8 mouse cellular contexts compared by ENCODE assay signal in genomic region chr17:29887271-29887880, GRCm38 (mm10).
A peak's percentile ranks its signal among the peaks of the same experiment; 100 is the strongest.
DNase-seq lines count a peak whose midpoint lies in the region; ATAC-seq and TF ChIP-seq lines count a peak whose summit lies in the region.

No protein-coding gene starts in this region.

- H3K4me1 ChIP-seq in kidney, adult 2 months (ENCODE audit: control insufficient read depth, insufficient read depth, low read length), result no peaks in the 10 kb centered on the region
- H3K4me1 ChIP-seq in embryonic facial prominence, embryonic 15.5 days, result peaks cover 50% of the 10 kb centered on the region
- H3K4me1 ChIP-seq in hindbrain, embryonic 12.5 days, result peaks cover 54% of the 10 kb centered on the region
- peaks cover 52% of the 10 kb centered on the region for H3K4me1 ChIP-seq in liver, embryonic 13.5 days (replicated peaks)
- peaks cover 62% of the 10 kb centered on the region for H3K4me1 ChIP-seq in neural tube, embryonic 12.5 days

- TF ChIP-seq POLR2A in kidney, adult 2 months (IDR thresholded peaks at IDR 0.05; ENCODE audit: low read depth, low read length), result no peak

- WGBS in kidney, adult 2 months, result under 1% methylated on average over 56 of the region's 57 CpGs
- under 1% methylated on average over 57 of the region's 57 CpGs for WGBS in embryonic facial prominence, embryonic 15.5 days
- WGBS in hindbrain, embryonic 12.5 days, result under 1% methylated on average over 57 of the region's 57 CpGs
- under 1% methylated on average over 55 of the region's 57 CpGs for WGBS in liver, embryonic 13.5 days (ENCODE audit: insufficient replicate concordance)
- WGBS in neural tube, embryonic 12.5 days, result under 1% methylated on average over 57 of the region's 57 CpGs

- H3K9ac ChIP-seq in embryonic facial prominence, embryonic 15.5 days, result peak overlapping the region; percentile 65
- H3K9ac ChIP-seq in hindbrain, embryonic 12.5 days, result peak overlapping the region; percentile 87
- peak overlapping the region; percentile 73 for H3K9ac ChIP-seq in liver, embryonic 13.5 days
- peak overlapping the region; percentile 74 for H3K9ac ChIP-seq in neural tube, embryonic 12.5 days

- H3K9me3 ChIP-seq in embryonic facial prominence, embryonic 15.5 days (replicated peaks), result no peaks in the 10 kb centered on the region
- no peaks in the 10 kb centered on the region for H3K9me3 ChIP-seq in hindbrain, embryonic 12.5 days (replicated peaks)
- no peaks in the 10 kb centered on the region for H3K9me3 ChIP-seq in liver, embryonic 13.5 days (replicated peaks)
- H3K9me3 ChIP-seq in neural tube, embryonic 12.5 days, result no peaks in the 10 kb centered on the region

- no peaks in the 10 kb centered on the region for H3K36me3 ChIP-seq in kidney, adult 2 months (ENCODE audit: control insufficient read depth, insufficient read depth, low read length)
- H3K36me3 ChIP-seq in embryonic facial prominence, embryonic 15.5 days, result no peaks in the 10 kb centered on the region
- no peaks in the 10 kb centered on the region for H3K36me3 ChIP-seq in hindbrain, embryonic 12.5 days
- no peaks in the 10 kb centered on the region for H3K36me3 ChIP-seq in liver, embryonic 13.5 days
- H3K36me3 ChIP-seq in neural tube, embryonic 12.5 days, result no peaks in the 10 kb centered on the region

- H3K27me3 ChIP-seq in kidney, adult 2 months (replicated peaks; ENCODE audit: control insufficient read depth, insufficient read depth, low read length), result no peaks in the 10 kb centered on the region; the same call in 1 of the 2 replicates
- peaks cover 66% of the 10 kb centered on the region for H3K27me3 ChIP-seq in embryonic facial prominence, embryonic 15.5 days
- H3K27me3 ChIP-seq in hindbrain, embryonic 12.5 days, result peaks cover 62% of the 10 kb centered on the region
- H3K27me3 ChIP-seq in liver, embryonic 13.5 days, result peaks cover 91% of the 10 kb centered on the region
- peaks cover 57% of the 10 kb centered on the region for H3K27me3 ChIP-seq in neural tube, embryonic 12.5 days (replicated peaks)

- no peak for TF ChIP-seq CTCF in kidney, adult 2 months (conservative IDR thresholded peaks at IDR 0.05; ENCODE audit: insufficient read depth, insufficient read length, low read depth, low read length)

- ATAC-seq in embryonic facial prominence, embryonic 15.5 days (ENCODE audit: insufficient number of reproducible peaks, low FRiP score, low TSS enrichment, low read depth), result peak; percentile 52; the same call in 1 of the 2 replicates
- ATAC-seq in hindbrain, embryonic 12.5 days (ENCODE audit: low FRiP score), result peak; percentile 44; the same call in 1 of the 2 replicates
- peak; percentile 58 for ATAC-seq in liver, embryonic 13.5 days (ENCODE audit: low read depth)
- ATAC-seq in neural tube, embryonic 12.5 days (ENCODE audit: low FRiP score, low read depth), result peak; percentile 34; the same call in 1 of the 2 replicates

- no peak overlapping the region for H3K27ac ChIP-seq in kidney, adult 2 months (ENCODE audit: insufficient read depth, low read depth, low read length)
- no peak overlapping the region; the same call in none of the 2 replicates for H3K27ac ChIP-seq in embryonic facial prominence, embryonic 15.5 days (replicated peaks)
- H3K27ac ChIP-seq in hindbrain, embryonic 12.5 days, result peak overlapping the region; percentile 87
- H3K27ac ChIP-seq in liver, embryonic 13.5 days, result no peak overlapping the region
- H3K27ac ChIP-seq in neural tube, embryonic 12.5 days, result peak overlapping the region; percentile 26; the same call in 1 of the 2 replicates

- H3K4me2 ChIP-seq in embryonic facial prominence, embryonic 15.5 days (replicated peaks), result peak overlapping the region; percentile 93
- H3K4me2 ChIP-seq in hindbrain, embryonic 12.5 days (replicated peaks), result peak overlapping the region; percentile 95
- peak overlapping the region; percentile 93 for H3K4me2 ChIP-seq in liver, embryonic 13.5 days
- peak overlapping the region; percentile 99 for H3K4me2 ChIP-seq in neural tube, embryonic 12.5 days (replicated peaks)

- DNase-seq in kidney, adult 2 months, result peak; percentile 23
- no peak for DNase-seq in kidney, adult 9 months
- DNase-seq in R1 (ENCODE audit: low read depth, low spot score), result peak; percentile 61
- DNase-seq in liver, embryonic 13.5 days, result no peak
- no peak for DNase-seq in layer of hippocampus, postnatal 25 days (ENCODE audit: extremely low spot score in 1 of 2, low spot score in 1 of 2)

- peak overlapping the region; percentile 56 for H3K4me3 ChIP-seq in kidney, adult 2 months (ENCODE audit: insufficient read depth, low read depth, low read length)
- peak overlapping the region; percentile 70 for H3K4me3 ChIP-seq in embryonic facial prominence, embryonic 15.5 days (replicated peaks)
- peak overlapping the region; percentile 68 for H3K4me3 ChIP-seq in hindbrain, embryonic 12.5 days
- peak overlapping the region; percentile 67 for H3K4me3 ChIP-seq in liver, embryonic 13.5 days (replicated peaks)
- peak overlapping the region; percentile 64 for H3K4me3 ChIP-seq in neural tube, embryonic 12.5 days

Comparison
In these comparisons a context has a peak if more than half of its experiments do, and no peak if none do; other contexts are left out.
1. DNase-seq: peak in kidney, adult 2 months (single experiment) and R1 (single experiment); none in kidney, adult 9 months (single experiment), liver, embryonic 13.5 days (single experiment) and layer of hippocampus, postnatal 25 days (0 of 2).
2. H3K27ac ChIP-seq: peak in hindbrain, embryonic 12.5 days (single experiment) and neural tube, embryonic 12.5 days (single experiment); none in kidney, adult 2 months (single experiment), embryonic facial prominence, embryonic 15.5 days (single experiment) and liver, embryonic 13.5 days (single experiment).
3. Peak in every context shown above with its lines, with median percentiles within 50 percentile points of each other: H3K4me3 ChIP-seq, ATAC-seq, H3K4me2 ChIP-seq and H3K9ac ChIP-seq.